ENCODE assay signal across 9 mouse cellular contexts in the genomic region with DNA sequence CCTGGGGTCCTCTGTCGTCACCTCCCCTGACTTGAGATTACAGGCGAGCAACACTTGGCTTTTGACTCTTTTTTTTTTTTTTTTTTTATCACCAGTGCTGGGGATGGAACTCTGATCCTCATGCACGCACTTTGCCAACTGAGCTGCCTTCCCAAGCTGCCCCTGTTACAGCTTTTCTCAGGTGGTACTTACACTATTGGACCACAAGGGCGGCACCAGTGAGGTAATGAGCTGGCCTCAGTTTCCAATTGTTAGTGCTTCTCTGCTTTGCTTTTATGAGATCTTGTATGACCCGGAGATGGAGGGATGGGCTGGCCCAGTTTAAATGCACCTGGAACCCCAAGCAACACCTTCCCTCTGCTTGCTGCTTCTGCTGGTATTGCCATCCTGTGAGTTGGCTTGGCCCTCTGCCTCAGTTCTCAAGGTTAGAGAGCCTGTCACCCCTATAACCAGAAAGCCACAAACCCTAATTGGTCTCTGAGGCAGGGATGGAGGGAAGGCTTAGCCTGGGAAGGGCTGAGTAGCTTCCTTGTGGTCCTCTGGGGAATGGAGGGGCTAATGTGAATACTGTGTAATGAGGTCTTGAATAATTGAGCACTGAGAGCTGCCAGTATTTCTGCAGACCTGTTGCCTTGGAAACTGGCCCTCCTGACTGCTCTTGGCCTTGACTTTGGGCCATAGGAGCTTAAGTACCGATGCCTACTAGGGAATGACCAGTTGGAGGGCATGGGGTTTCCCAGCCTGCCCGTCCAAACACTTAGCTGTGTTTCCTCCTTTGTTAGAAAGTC. TPM values are rescaled to one million over a fixed set of nuclear protein-coding genes. Genes with fewer than 3 reads are reported as not detected.
DNase-seq lines count a peak whose midpoint lies in the region; ATAC-seq and TF ChIP-seq lines count a peak whose summit lies in the region.
"Had no signal": no experiment of that assay in that cellular context is flagged by ENCODE, and none has a peak within 500 bp of the region (broad histone marks: within the 10 kb centered on the region; RNA-seq: fewer than 3 reads in every experiment).

No protein-coding gene starts in this region.

- no peak overlapping the region for H3K9ac ChIP-seq in heart, embryonic 16.5 days (ENCODE audit: low read length)
- H3K9ac ChIP-seq: forebrain, embryonic 12.5 days had no signal

- peaks cover 30% of the 10 kb centered on the region for H3K4me1 ChIP-seq in heart, embryonic 16.5 days (ENCODE audit: control insufficient read depth, insufficient read depth, low read length)
- H3K4me1 ChIP-seq in testis, adult 2 months (ENCODE audit: control insufficient read depth, insufficient read depth, low read length), result peaks cover 4% of the 10 kb centered on the region; the same call in 1 of the 2 replicates
- H3K4me1 ChIP-seq in limb, embryonic 10.5 days, result peaks cover 75% of the 10 kb centered on the region

- peak; percentile 1; the same call in 1 of the 2 replicates for TF ChIP-seq CTCF in testis, adult 2 months (IDR thresholded peaks at IDR 0.05; ENCODE audit: control insufficient read depth, insufficient read depth, insufficient replicate concordance, low read depth, low read length)

- TF ChIP-seq POLR2A in testis, adult 2 months (IDR thresholded peaks at IDR 0.05; ENCODE audit: control insufficient read depth, low read depth, low read length), result no peak

- ATAC-seq in heart, embryonic 16.5 days (replicated peaks; ENCODE audit: extremely low read depth, insufficient read depth, low FRiP score), result no peak

- peaks cover 6% of the 10 kb centered on the region; the same call in 1 of the 2 replicates for H3K36me3 ChIP-seq in heart, embryonic 16.5 days (ENCODE audit: control insufficient read depth, insufficient read depth)
- H3K36me3 ChIP-seq in testis, adult 2 months (ENCODE audit: control insufficient read depth, insufficient read depth, low read length), result no peaks in the 10 kb centered on the region
- H3K36me3 ChIP-seq in limb, embryonic 10.5 days, result peaks cover 15% of the 10 kb centered on the region
- H3K36me3 ChIP-seq: forebrain, embryonic 12.5 days had no signal

- WGBS in heart, embryonic 16.5 days, result 72% methylated on average over 7 of the region's 7 CpGs
- WGBS in limb, embryonic 10.5 days, result 90% methylated on average over 7 of the region's 7 CpGs

- no peaks in the 10 kb centered on the region for H3K27me3 ChIP-seq in heart, embryonic 16.5 days (ENCODE audit: control insufficient read depth, insufficient read depth, low read length)
- no peaks in the 10 kb centered on the region for H3K27me3 ChIP-seq in testis, adult 2 months (ENCODE audit: control insufficient read depth, insufficient read depth, low read length)
- H3K27me3 ChIP-seq in limb, embryonic 10.5 days (ENCODE audit: low read depth, poor library complexity, severe bottlenecking), result 0 out of 2 replicates have a peak, but pooled peaks cover 2% of the 10 kb centered on the region

- no peak for DNase-seq in heart, postnatal 10 days
- no peak for DNase-seq in testis, postnatal 14 days (ENCODE audit: low spot score)
- DNase-seq in limb, embryonic 10.5 days (ENCODE audit: low spot score), result no peak
- no peak for DNase-seq in right cerebral cortex, adult 18-20 months
- no peak for DNase-seq in right cerebral cortex, postnatal 25 days
- DNase-seq in testis, postnatal 10 days (ENCODE audit: low spot score), result no peak

- no peak overlapping the region for H3K4me3 ChIP-seq in heart, embryonic 16.5 days (ENCODE audit: low read length)
- H3K4me3 ChIP-seq in testis, adult 2 months (ENCODE audit: control insufficient read depth, low read depth, low read length), result peak overlapping the region; percentile 19; the same call in 1 of the 2 replicates
- H3K4me3 ChIP-seq in limb, embryonic 10.5 days, result no peak overlapping the region
- H3K4me3 ChIP-seq: forebrain, embryonic 12.5 days had no signal

- H3K27ac ChIP-seq in heart, embryonic 16.5 days (ENCODE audit: low read length), result peak overlapping the region; percentile 70
- H3K27ac ChIP-seq in testis, adult 2 months (ENCODE audit: control insufficient read depth, insufficient read depth, low read depth, low read length), result 0 out of 2 replicates have a peak overlapping the region, but pooled peaks have one; percentile 3
- H3K27ac ChIP-seq in limb, embryonic 10.5 days, result 0 out of 2 replicates have a peak overlapping the region, but pooled peaks have one; percentile 53
- H3K27ac ChIP-seq: forebrain, embryonic 12.5 days had no signal

- no peak overlapping the region for H3K4me2 ChIP-seq in heart, embryonic 16.5 days (ENCODE audit: low read depth, low read length)
- H3K4me2 ChIP-seq: forebrain, embryonic 12.5 days had no signal

- intact Hi-C loops in heart, postnatal 10 days (cut with DNase I), result no loop called here

- H3K9me3 ChIP-seq in heart, embryonic 16.5 days (replicated peaks; ENCODE audit: control insufficient read depth, low read length), result no peaks in the 10 kb centered on the region
- H3K9me3 ChIP-seq in limb, embryonic 10.5 days (replicated peaks), result no peaks in the 10 kb centered on the region
- H3K9me3 ChIP-seq: forebrain, embryonic 12.5 days had no signal

RNA-seq across cellular contexts. Expression of gene Parvb, which starts 3.1 kb away (rescaled TPM):
- 13.2 and 15.5 TPM in 2 replicates for polyA plus RNA-seq in heart, embryonic 16.5 days (2015; fragmentation: Nextera tagmentation; extraction: Ambion mirVana)
- 100 to 1,000 TPM; 165 to 174 TPM for total RNA-seq in heart, postnatal 10 days (2021)
- 5.2 and 5.4 TPM in 2 replicates for polyA plus RNA-seq in testis, adult 2 months (2012; rRNA removed)
- polyA plus RNA-seq in limb, embryonic 10.5 days (2016; fragmentation: Nextera tagmentation; extraction: Ambion mirVana), result 9.0 and 11.0 TPM in 2 replicates

RNA-seq across cellular contexts. Expression of gene Samm50, which starts 42.9 kb away (rescaled TPM):
- polyA plus RNA-seq in heart, embryonic 16.5 days (2015; fragmentation: Nextera tagmentation; extraction: Ambion mirVana), result 139 and 159 TPM in 2 replicates
- 100 to 1,000 TPM; 254 to 262 TPM for total RNA-seq in heart, postnatal 10 days (2021)
- polyA plus RNA-seq in testis, adult 2 months (2012; rRNA removed), result 5.4 and 8.7 TPM in 2 replicates
- 117 and 118 TPM in 2 replicates for polyA plus RNA-seq in limb, embryonic 10.5 days (2016; fragmentation: Nextera tagmentation; extraction: Ambion mirVana)

Comparison
In these comparisons a context has a peak if more than half of its experiments do, and no peak if none do; other contexts are left out.
1. H3K27ac ChIP-seq: peak in every context shown above with its lines; median percentile 70 in heart, embryonic 16.5 days; 53 in limb, embryonic 10.5 days; 3 in testis, adult 2 months.
2. RNA of gene Samm50, which starts 42.9 kb away (polyA plus RNA-seq): 139 to 159 TPM in heart, embryonic 16.5 days and 117 to 118 TPM in limb, embryonic 10.5 days; 5.4 to 8.7 TPM in testis, adult 2 months; every median in the first group is over 10 times any median in the second.